8 mouse cellular contexts compared by ENCODE assay signal in the genomic region with DNA sequence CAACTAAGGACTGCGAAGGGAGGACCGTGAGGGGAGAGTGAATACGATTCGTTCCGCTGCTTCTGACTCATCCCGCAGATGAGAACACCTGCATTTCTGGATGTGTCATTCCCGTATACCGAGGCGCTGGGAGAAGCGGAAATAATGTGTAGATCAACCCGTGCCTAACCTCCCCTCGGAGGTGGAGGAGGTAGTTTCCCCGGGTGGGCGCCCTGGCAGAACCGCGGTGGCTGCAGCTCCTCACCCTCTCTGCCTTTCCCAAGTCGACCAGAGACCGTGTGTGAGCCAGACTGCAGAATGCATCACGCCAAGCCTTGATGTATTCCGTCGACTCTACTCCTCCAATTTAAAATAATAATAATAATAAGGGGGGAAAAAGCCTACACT. TPM values are rescaled to one million over a fixed set of nuclear protein-coding genes. Genes with fewer than 3 reads are reported as not detected.
DNase-seq lines count a peak whose midpoint lies in the region; ATAC-seq and TF ChIP-seq lines count a peak whose summit lies in the region.
"Had no signal": no experiment of that assay in that cellular context is flagged by ENCODE, and none has a peak within 500 bp of the region (broad histone marks: within the 10 kb centered on the region; RNA-seq: fewer than 3 reads in every experiment).

No protein-coding gene starts in this region.

- WGBS in forebrain, embryonic 12.5 days, result under 1% methylated on average over 21 of the region's 21 CpGs
- under 1% methylated on average over 21 of the region's 21 CpGs for WGBS in hindbrain, postnatal 0 days
- under 1% methylated on average over 21 of the region's 21 CpGs for WGBS in midbrain, postnatal 0 days

- peak overlapping the region; percentile 79 for H3K4me3 ChIP-seq in E14TG2a.4 (replicated peaks; ENCODE audit: low read length)
- H3K4me3 ChIP-seq in forebrain, embryonic 12.5 days (replicated peaks), result peak overlapping the region; percentile 55
- H3K4me3 ChIP-seq in hindbrain, postnatal 0 days (ENCODE audit: low read length), result peak overlapping the region; percentile 81
- H3K4me3 ChIP-seq in midbrain, postnatal 0 days (ENCODE audit: low read depth, low read length), result peak overlapping the region; percentile 73
- H3K4me3 ChIP-seq: erythroblast, embryonic 14.5 days had no signal

- H3K4me2 ChIP-seq in forebrain, embryonic 12.5 days, result peak overlapping the region; percentile 92
- H3K4me2 ChIP-seq in hindbrain, postnatal 0 days (ENCODE audit: low read depth, low read length), result peak overlapping the region; percentile 85
- peak overlapping the region; percentile 81 for H3K4me2 ChIP-seq in midbrain, postnatal 0 days (ENCODE audit: low read depth, low read length, poor library complexity, severe bottlenecking)

- H3K9ac ChIP-seq in forebrain, embryonic 12.5 days, result peak overlapping the region; percentile 62
- H3K9ac ChIP-seq in hindbrain, postnatal 0 days (replicated peaks; ENCODE audit: low read length), result peak overlapping the region; percentile 76
- H3K9ac ChIP-seq in midbrain, postnatal 0 days (replicated peaks; ENCODE audit: low read length, poor library complexity, severe bottlenecking), result peak overlapping the region; percentile 77

- peaks cover 64% of the 10 kb centered on the region for H3K27me3 ChIP-seq in E14TG2a.4 (ENCODE audit: insufficient read depth, low read length)
- H3K27me3 ChIP-seq in forebrain, embryonic 12.5 days, result peaks cover 21% of the 10 kb centered on the region
- H3K27me3 ChIP-seq in hindbrain, postnatal 0 days (ENCODE audit: insufficient read depth, low read length), result no peaks in the 10 kb centered on the region
- no peaks in the 10 kb centered on the region for H3K27me3 ChIP-seq in midbrain, postnatal 0 days (ENCODE audit: insufficient read depth, low read length)

- no peaks in the 10 kb centered on the region for H3K36me3 ChIP-seq in E14TG2a.4 (ENCODE audit: insufficient read depth, low read length)
- H3K36me3 ChIP-seq in forebrain, embryonic 12.5 days (replicated peaks), result no peaks in the 10 kb centered on the region
- H3K36me3 ChIP-seq in hindbrain, postnatal 0 days (ENCODE audit: insufficient read depth, low read length), result no peaks in the 10 kb centered on the region
- H3K36me3 ChIP-seq in midbrain, postnatal 0 days (ENCODE audit: insufficient read depth, low read length), result no peaks in the 10 kb centered on the region

- peaks cover 48% of the 10 kb centered on the region for H3K4me1 ChIP-seq in E14TG2a.4 (replicated peaks; ENCODE audit: low read depth, low read length)
- H3K4me1 ChIP-seq in forebrain, embryonic 12.5 days, result peaks cover 15% of the 10 kb centered on the region
- peaks cover 5% of the 10 kb centered on the region; the same call in 1 of the 2 replicates for H3K4me1 ChIP-seq in hindbrain, postnatal 0 days (ENCODE audit: insufficient read depth, low read length)
- no peaks in the 10 kb centered on the region for H3K4me1 ChIP-seq in midbrain, postnatal 0 days (ENCODE audit: insufficient read depth, low read length)

- ATAC-seq in forebrain, embryonic 12.5 days (ENCODE audit: low FRiP score), result no peak; the same call in 1 of the 2 replicates
- ATAC-seq in hindbrain, postnatal 0 days, result no peak
- no peak for ATAC-seq in midbrain, postnatal 0 days (ENCODE audit: low FRiP score)

- peak overlapping the region; percentile 56; the same call in 1 of the 2 replicates for H3K27ac ChIP-seq in forebrain, embryonic 12.5 days
- H3K27ac ChIP-seq in hindbrain, postnatal 0 days, result peak overlapping the region; percentile 86
- peak overlapping the region; percentile 81 for H3K27ac ChIP-seq in midbrain, postnatal 0 days (ENCODE audit: low read depth, low read length)

- H3K9me3 ChIP-seq in E14TG2a.4 (ENCODE audit: low read length), result no peaks in the 10 kb centered on the region
- no peaks in the 10 kb centered on the region for H3K9me3 ChIP-seq in forebrain, embryonic 12.5 days
- H3K9me3 ChIP-seq in hindbrain, postnatal 0 days (ENCODE audit: low read length), result no peaks in the 10 kb centered on the region
- no peaks in the 10 kb centered on the region for H3K9me3 ChIP-seq in midbrain, postnatal 0 days (ENCODE audit: low read length)

- peak; percentile 48 for DNase-seq in MN1 (ENCODE audit: low spot score)
- DNase-seq in hindbrain, postnatal 0 days (ENCODE audit: low spot score), result peak; percentile 55
- peak; percentile 53 to 66 for DNase-seq in left cerebral cortex, postnatal 36 days (ENCODE audit: low spot score in 2 of 2)
- DNase-seq in midbrain, postnatal 0 days (ENCODE audit: low spot score), result peak; percentile 62
- DNase-seq in thymus, postnatal 14 days, result no peak

- TF ChIP-seq CTCF in E14TG2a.4 (conservative IDR thresholded peaks at IDR 0.05; ENCODE audit: low read length), result no peak
- no peak for TF ChIP-seq CTCF in hindbrain, postnatal 0 days (IDR thresholded peaks at IDR 0.05; ENCODE audit: low read depth)
- TF ChIP-seq CTCF in midbrain, postnatal 0 days (IDR thresholded peaks at IDR 0.05), result no peak

- intact Hi-C loops in left cerebral cortex, postnatal 36 days (cut with DNase I), result loop anchor here (5.0 kb wide), 1 partner anchor 1453 kb away; no protein-coding TSS in a partner anchor

RNA-seq across cellular contexts. Expression of a gene that starts 0.9 kb away (rescaled TPM):
- 8.3 and 8.9 TPM in 2 replicates for polyA plus RNA-seq in forebrain, embryonic 12.5 days (2016; fragmentation: Nextera tagmentation; extraction: Ambion mirVana)
- 57.3 and 62.8 TPM in 2 replicates for total RNA-seq in hindbrain, postnatal 0 days (2014; rRNA removed)
- 29.5 and 31.5 TPM in 2 replicates for polyA plus RNA-seq in hindbrain, postnatal 0 days (2015; fragmentation: Nextera tagmentation; extraction: Ambion mirVana)
- 10 to 100 TPM; 30.3 to 39.0 TPM for total RNA-seq in left cerebral cortex, postnatal 36 days (2021)
- 79.3 and 81.2 TPM in 2 replicates for total RNA-seq in midbrain, postnatal 0 days (2014; rRNA removed)
- polyA plus RNA-seq in midbrain, postnatal 0 days (2015; fragmentation: Nextera tagmentation; extraction: Ambion mirVana), result 33.8 and 42.2 TPM in 2 replicates
- polyA plus RNA-seq: erythroblast, embryonic 14.5 days had no signal
